Comparison of ENCODE assay signal across 9 mouse cellular contexts in genomic region chr5:24357461-24357860, GRCm38 (mm10). TPM values are rescaled to one million over a fixed set of nuclear protein-coding genes. Genes with fewer than 3 reads are reported as not detected.
DNase-seq lines count a peak whose midpoint lies in the region; ATAC-seq lines count a peak whose summit lies in the region.
"Had no signal": no experiment of that assay in that cellular context is flagged by ENCODE, and none has a peak within 500 bp of the region (broad histone marks: within the 10 kb centered on the region; RNA-seq: fewer than 3 reads in every experiment).

No protein-coding gene starts in this region.

- WGBS in kidney, embryonic 14.5 days, result 9% methylated on average over 7 of the region's 7 CpGs

- H3K27me3 ChIP-seq in kidney, embryonic 14.5 days (ENCODE audit: control insufficient read depth, insufficient read depth, low read length), result peaks cover 2% of the 10 kb centered on the region; the same call in 1 of the 2 replicates

- no peak overlapping the region for H3K9ac ChIP-seq in kidney, embryonic 14.5 days (ENCODE audit: low read depth, low read length)

- peak; percentile 58 for DNase-seq in right cerebral cortex, postnatal 14 days
- no peak for DNase-seq in right cerebral cortex, postnatal 36 days (ENCODE audit: low spot score in 2 of 2)
- peak; percentile 91 for DNase-seq in adipocyte (ENCODE audit: low spot score)
- peak; percentile 59 for DNase-seq in gastrocnemius, adult 18-20 months (ENCODE audit: low spot score)
- peak; percentile 74 to 83 for DNase-seq in lung, postnatal 4 days
- DNase-seq in thymus, postnatal 14 days, result peak; percentile 89
- no peak for DNase-seq in right cerebral cortex, adult 18-20 months

- no peak overlapping the region for H3K4me2 ChIP-seq in kidney, embryonic 14.5 days (replicated peaks; ENCODE audit: low read depth, low read length)

- H3K36me3 ChIP-seq in kidney, embryonic 14.5 days (ENCODE audit: control insufficient read depth, insufficient read depth, low read length), result no peaks in the 10 kb centered on the region

- H3K9me3 ChIP-seq in kidney, embryonic 14.5 days (ENCODE audit: control insufficient read depth, low read length), result no peaks in the 10 kb centered on the region

- ATAC-seq in kidney, embryonic 14.5 days (ENCODE audit: low FRiP score, low TSS enrichment), result peak; percentile 33

- no peak overlapping the region for H3K27ac ChIP-seq in kidney, embryonic 14.5 days (ENCODE audit: low read depth, low read length)

- peaks cover 16% of the 10 kb centered on the region for H3K4me1 ChIP-seq in kidney, embryonic 14.5 days (ENCODE audit: control insufficient read depth, insufficient read depth, low read length)

- H3K4me3 ChIP-seq in kidney, embryonic 14.5 days (ENCODE audit: low read length), result no peak overlapping the region

RNA-seq across cellular contexts. Expression of gene Kcnh2, which starts 6.1 kb away (rescaled TPM):
- total RNA-seq in gastrocnemius, adult 18-20 months (2021), result 1 to 10 TPM; 1.1 to 1.5 TPM
- 4.6 and 5.7 TPM in 2 replicates for polyA plus RNA-seq in kidney, embryonic 14.5 days (2014; fragmentation: Nextera tagmentation; extraction: Ambion mirVana)

RNA-seq across cellular contexts. Expression of gene Nos3, which starts 7.1 kb away (rescaled TPM):
- total RNA-seq in gastrocnemius, adult 18-20 months (2021), result 1 to 10 TPM; 4.3 to 8.1 TPM
- polyA plus RNA-seq in kidney, embryonic 14.5 days (2014; fragmentation: Nextera tagmentation; extraction: Ambion mirVana), result 6.3 and 12.0 TPM in 2 replicates

RNA-seq across cellular contexts. Expression of gene Atg9b, which starts 34.5 kb away (rescaled TPM):
- total RNA-seq in gastrocnemius, adult 18-20 months (2021), result under 1 TPM; 0.16 to 0.19 TPM
- polyA plus RNA-seq in kidney, embryonic 14.5 days (2014; fragmentation: Nextera tagmentation; extraction: Ambion mirVana), result 1.1 and 1.3 TPM in 2 replicates
- total RNA-seq: gastrocnemius, postnatal 36 days had no signal

RNA-seq across cellular contexts. Expression of gene Abcb8, which starts 36.0 kb away (rescaled TPM):
- total RNA-seq in gastrocnemius, adult 18-20 months (2021), result 10 to 100 TPM; 30.4 to 40.3 TPM
- 44.9 and 55.0 TPM in 2 replicates for polyA plus RNA-seq in kidney, embryonic 14.5 days (2014; fragmentation: Nextera tagmentation; extraction: Ambion mirVana)

RNA-seq across cellular contexts. Expression of gene Asic3, which starts 55.7 kb away (rescaled TPM):
- total RNA-seq in gastrocnemius, adult 18-20 months (2021), result under 1 TPM; 0.32 to 0.38 TPM
- polyA plus RNA-seq in kidney, embryonic 14.5 days (2014; fragmentation: Nextera tagmentation; extraction: Ambion mirVana), result 0.57 and 0.60 TPM in 2 replicates

Comparison
In these comparisons a context has a peak if more than half of its experiments do, and no peak if none do; other contexts are left out.
1. DNase-seq: peak in right cerebral cortex, postnatal 14 days (single experiment), adipocyte (single experiment), gastrocnemius, adult 18-20 months (single experiment), lung, postnatal 4 days (2 of 2) and thymus, postnatal 14 days (single experiment); none in right cerebral cortex, postnatal 36 days (0 of 2) and right cerebral cortex, adult 18-20 months (single experiment).